Mouse (Mus musculus): ENCODE measurements around the gene Gm42957. TPM values are rescaled to one million over a fixed set of nuclear protein-coding genes. Genes with fewer than 3 reads are reported as not detected.

The Gm42957 gene
- polyA plus RNA-seq, 1 experiment, result not detected

GRCm38 (mm10) chr3:96666916-96667315, 31.6 kb downstream of the Gm42957 start:
- no peaks in the 10 kb centered on the region for H3K27me3 ChIP-seq (ENCODE audit: control insufficient read depth, insufficient read depth, low read length)
- peaks cover 3% of the 10 kb centered on the region for H3K4me1 ChIP-seq (ENCODE audit: control insufficient read depth, insufficient read depth, insufficient read length, low read length)
- 84% methylated on average over 5 of the region's 5 CpGs for WGBS
- TF ChIP-seq CTCF (IDR thresholded peaks at IDR 0.05; ENCODE audit: extremely low read depth, insufficient read length, insufficient replicate concordance, low read depth, low read length) (no peak), POLR2A (IDR thresholded peaks at IDR 0.05; ENCODE audit: low read depth, low read length) (no peak)
- H3K36me3 ChIP-seq (ENCODE audit: control insufficient read depth, insufficient read depth, low read length), result no peaks in the 10 kb centered on the region
- no peak overlapping the region for H3K27ac ChIP-seq (ENCODE audit: insufficient read depth, low read depth, low read length)
- H3K4me3 ChIP-seq (ENCODE audit: low read depth, low read length), result no peak overlapping the region

DNA sequence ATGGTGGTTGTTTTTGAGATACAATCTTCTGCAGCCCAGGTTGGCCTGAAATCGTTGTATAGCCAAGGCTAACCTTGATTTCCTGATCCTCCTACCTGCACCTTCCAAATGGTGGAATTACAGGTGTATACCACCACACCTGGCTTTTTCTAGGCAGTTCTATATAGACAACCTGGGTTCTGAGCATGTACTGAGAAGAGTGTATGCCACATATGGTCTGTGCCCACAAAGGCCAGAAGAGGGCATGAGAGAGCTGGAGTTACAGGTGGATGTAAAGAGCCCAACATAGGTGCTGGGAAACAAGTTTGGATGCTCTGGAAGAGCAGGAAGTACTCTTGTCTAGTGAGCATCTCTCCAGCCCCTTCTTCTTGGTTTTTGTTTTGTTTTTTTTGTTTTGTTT, 32.0 kb downstream of the Gm42957 start:
- TF ChIP-seq POLR2A (IDR thresholded peaks at IDR 0.05; ENCODE audit: low read depth, low read length) (no peak), CTCF (IDR thresholded peaks at IDR 0.05; ENCODE audit: extremely low read depth, insufficient read length, insufficient replicate concordance, low read depth, low read length) (no peak)
- H3K36me3 ChIP-seq (ENCODE audit: control insufficient read depth, insufficient read depth, low read length), result no peaks in the 10 kb centered on the region
- no peaks in the 10 kb centered on the region for H3K27me3 ChIP-seq (ENCODE audit: control insufficient read depth, insufficient read depth, low read length)
- H3K27ac ChIP-seq (ENCODE audit: insufficient read depth, low read depth, low read length), result no peak overlapping the region
- 34% methylated on average over 1 of the region's 1 CpGs for WGBS
- peaks cover 3% of the 10 kb centered on the region for H3K4me1 ChIP-seq (ENCODE audit: control insufficient read depth, insufficient read depth, insufficient read length, low read length)
- no peak overlapping the region for H3K4me3 ChIP-seq (ENCODE audit: low read depth, low read length)

- H3K36me3 ChIP-seq (ENCODE audit: control insufficient read depth, insufficient read depth, low read length), result no peaks in the 10 kb centered on the region
- H3K27me3 ChIP-seq (ENCODE audit: control insufficient read depth, insufficient read depth, low read length), result no peaks in the 10 kb centered on the region
- WGBS, result 83% methylated on average over 5 of the region's 5 CpGs
- H3K27ac ChIP-seq (ENCODE audit: insufficient read depth, low read depth, low read length), result no peak overlapping the region
- H3K4me3 ChIP-seq (ENCODE audit: low read depth, low read length), result no peak overlapping the region
- no peak for TF ChIP-seq POLR2A (IDR thresholded peaks at IDR 0.05; ENCODE audit: low read depth, low read length)
- TF ChIP-seq CTCF (IDR thresholded peaks at IDR 0.05; ENCODE audit: extremely low read depth, insufficient read length, insufficient replicate concordance, low read depth, low read length), result no peak
- H3K4me1 ChIP-seq (ENCODE audit: control insufficient read depth, insufficient read depth, insufficient read length, low read length), result peaks cover 3% of the 10 kb centered on the region
These were observed 33.3 kb downstream of the Gm42957 start for GRCm38 (mm10) chr3:96668424-96669067.

- TF ChIP-seq CTCF (IDR thresholded peaks at IDR 0.05; ENCODE audit: extremely low read depth, insufficient read length, insufficient replicate concordance, low read depth, low read length), result no peak
- TF ChIP-seq POLR2A (IDR thresholded peaks at IDR 0.05; ENCODE audit: low read depth, low read length), result no peak
- H3K27me3 ChIP-seq (ENCODE audit: control insufficient read depth, insufficient read depth, low read length), result no peaks in the 10 kb centered on the region
- H3K36me3 ChIP-seq (ENCODE audit: control insufficient read depth, insufficient read depth, low read length), result no peaks in the 10 kb centered on the region
- peaks cover 6% of the 10 kb centered on the region for H3K4me1 ChIP-seq (ENCODE audit: control insufficient read depth, insufficient read depth, insufficient read length, low read length)
- peak within 1 kb of the TSS; percentile 62 for H3K4me3 ChIP-seq (ENCODE audit: low read depth, low read length)
- WGBS, result 6% methylated on average over 35 of the region's 35 CpGs
- H3K27ac ChIP-seq (ENCODE audit: insufficient read depth, low read depth, low read length), result no peak within 1 kb of the TSS
These were observed 34.6 kb downstream of the Gm42957 start, which contains the start of gene Ankrd35 for GRCm38 (mm10) chr3:96669727-96670468. Gene Ankrd35, plus strand, starts transcription at chr3:96670131.

- H3K4me3 ChIP-seq (ENCODE audit: low read depth, low read length), result no peak overlapping the region
- TF ChIP-seq POLR2A (IDR thresholded peaks at IDR 0.05; ENCODE audit: low read depth, low read length) (no peak), CTCF (IDR thresholded peaks at IDR 0.05; ENCODE audit: extremely low read depth, insufficient read length, insufficient replicate concordance, low read depth, low read length) (no peak)
- WGBS, result 97% methylated on average over 5 of the region's 5 CpGs
These were observed 36.2 kb downstream of the Gm42957 start for GRCm38 (mm10) chr3:96671519-96671918.

GRCm38 (mm10) chr3:96673514-96673913, 38.2 kb downstream of the Gm42957 start:
- Histone ChIP-seq H3K4me3 (ENCODE audit: low read depth, low read length) (no peak overlapping the region), H3K27me3 (ENCODE audit: control insufficient read depth, insufficient read depth, low read length) (no peaks in the 10 kb centered on the region), H3K27ac (ENCODE audit: insufficient read depth, low read depth, low read length) (no peak overlapping the region), H3K36me3 (ENCODE audit: control insufficient read depth, insufficient read depth, low read length) (no peaks in the 10 kb centered on the region), H3K4me1 (ENCODE audit: control insufficient read depth, insufficient read depth, insufficient read length, low read length) (peaks cover 8% of the 10 kb centered on the region)
- TF ChIP-seq CTCF (IDR thresholded peaks at IDR 0.05; ENCODE audit: extremely low read depth, insufficient read length, insufficient replicate concordance, low read depth, low read length), result no peak
- no peak for TF ChIP-seq POLR2A (IDR thresholded peaks at IDR 0.05; ENCODE audit: low read depth, low read length)
- WGBS, result 84% methylated on average over 4 of the region's 4 CpGs

More at GRCm38 (mm10) chr3:96671519-96671918, 36.2 kb downstream of the Gm42957 start:
- H3K4me1 ChIP-seq (ENCODE audit: control insufficient read depth, insufficient read depth, insufficient read length, low read length), result peaks cover 8% of the 10 kb centered on the region
- no peaks in the 10 kb centered on the region for H3K27me3 ChIP-seq (ENCODE audit: control insufficient read depth, insufficient read depth, low read length)
- H3K27ac ChIP-seq (ENCODE audit: insufficient read depth, low read depth, low read length), result no peak overlapping the region
- H3K36me3 ChIP-seq (ENCODE audit: control insufficient read depth, insufficient read depth, low read length), result no peaks in the 10 kb centered on the region

DNA sequence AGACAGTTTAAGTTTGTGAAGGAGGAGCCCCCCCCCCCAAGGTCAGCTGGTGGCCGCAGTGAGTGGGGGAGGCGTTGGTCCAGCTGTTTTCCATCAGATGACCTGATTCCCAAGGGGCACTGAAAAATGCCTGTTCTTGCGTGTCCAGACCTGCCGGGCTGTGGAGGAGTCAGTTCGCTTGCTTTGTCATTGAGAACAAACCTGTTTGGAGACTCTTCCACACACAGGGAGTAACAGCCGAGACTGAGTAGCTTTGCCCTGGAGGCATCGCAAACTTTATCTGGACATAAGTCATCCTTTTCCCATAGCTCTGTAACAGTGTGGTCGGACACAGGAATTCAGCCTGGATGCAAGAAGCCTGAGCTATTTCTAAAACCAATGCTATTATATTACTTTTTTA, 39.2 kb downstream of the Gm42957 start:
- no peaks in the 10 kb centered on the region for H3K27me3 ChIP-seq (ENCODE audit: control insufficient read depth, insufficient read depth, low read length)
- no peak overlapping the region for H3K4me3 ChIP-seq (ENCODE audit: low read depth, low read length)
- TF ChIP-seq CTCF (IDR thresholded peaks at IDR 0.05; ENCODE audit: extremely low read depth, insufficient read length, insufficient replicate concordance, low read depth, low read length) (no peak), POLR2A (IDR thresholded peaks at IDR 0.05; ENCODE audit: low read depth, low read length) (no peak)
- no peaks in the 10 kb centered on the region for H3K36me3 ChIP-seq (ENCODE audit: control insufficient read depth, insufficient read depth, low read length)
- H3K27ac ChIP-seq (ENCODE audit: insufficient read depth, low read depth, low read length), result no peak overlapping the region
- H3K4me1 ChIP-seq (ENCODE audit: control insufficient read depth, insufficient read depth, insufficient read length, low read length), result peaks cover 10% of the 10 kb centered on the region
- WGBS, result 78% methylated on average over 8 of the region's 8 CpGs
